Mouse (Mus musculus) ES-E14 (cell line): ENCODE measurements around the gene Atp13a1. TPM values are rescaled to one million over a fixed set of nuclear protein-coding genes. Genes with fewer than 3 reads are reported as not detected.

ENCODE experiments used
- DNase-seq: peaks from one replicate; pipeline ENCODE4 v3.0.0-alpha.2; 2013; ENCODE audit warnings: low read depth, low spot score
- H3K27ac ChIP-seq: 2 replicates; pipeline ENCODE4 v1.5.1; 2012; ENCODE audit warnings: low read depth, mild to moderate bottlenecking, low read length, moderate library complexity, mixed read lengths; ENCODE audit not compliant: poor library complexity, insufficient read depth, severe bottlenecking
- H3K36me3 ChIP-seq: 2 replicates; pipeline ENCODE4 v1.6.1; 2012; ENCODE audit warnings: mild to moderate bottlenecking, low read length, moderate library complexity, mixed read lengths; ENCODE audit not compliant: control insufficient read depth, poor library complexity, insufficient read depth, severe bottlenecking
- H3K4me1 ChIP-seq, 2 experiments: fragments of 150-350 bp in 1 of 2; sonication (generic) in 1 of 2; 2 replicates each; pipeline ENCODE4 v1.6.1; 2012; ENCODE audit warnings: low read length in 2 of 2, mild to moderate bottlenecking in 1 of 2, mixed read lengths in 1 of 2; ENCODE audit not compliant: control insufficient read depth in 2 of 2, insufficient read depth in 2 of 2, poor library complexity in 1 of 2
- H3K4me3 ChIP-seq, 2 experiments: fragments of 150-350 bp in 1 of 2; sonication (generic) in 1 of 2; 2 replicates each; pipeline ENCODE4 v1.5.1; 2012; ENCODE audit warnings: low read length in 2 of 2, low read depth in 1 of 2, mild to moderate bottlenecking in 1 of 2, mixed read lengths in 1 of 2; ENCODE audit not compliant: insufficient read depth in 1 of 2, poor library complexity in 1 of 2, severe bottlenecking in 1 of 2
- H3K9ac ChIP-seq: 2 replicates; pipeline ENCODE4 v1.6.1; 2012; ENCODE audit warnings: low read depth, mild to moderate bottlenecking, low read length, mixed read lengths; ENCODE audit not compliant: poor library complexity, insufficient read depth, severe bottlenecking
- H3K9me3 ChIP-seq: fragments of 150-350 bp; sonication (generic); 2 replicates; pipeline ENCODE4 v1.6.1; 2012; ENCODE audit warnings: low read depth, mild to moderate bottlenecking, low read length; ENCODE audit not compliant: control insufficient read depth, insufficient read depth
- CHD2 ChIP-seq: IDR thresholded peaks from 2 replicates; pipeline ENCODE4 v1.6.1; 2014; ENCODE audit warnings: mild to moderate bottlenecking, low read depth, low read length, inconsistent platforms
- HCFC1 ChIP-seq: IDR thresholded peaks from 2 replicates; pipeline ENCODE4 v1.6.1; 2012; ENCODE audit warnings: low read length, inconsistent platforms, borderline replicate concordance; ENCODE audit not compliant: insufficient read depth
- MAFK ChIP-seq: IDR thresholded peaks from 2 replicates; pipeline ENCODE4 v1.6.1; 2014; ENCODE audit warnings: mild to moderate bottlenecking, low read depth, low read length, inconsistent platforms; ENCODE audit not compliant: insufficient read depth
- ZC3H11A ChIP-seq: IDR thresholded peaks from 2 replicates; pipeline ENCODE4 v1.6.1; 2012; ENCODE audit warnings: low read depth, mild to moderate bottlenecking, inconsistent platforms, low read length, borderline replicate concordance
- ZNF384 ChIP-seq: IDR thresholded peaks from 2 replicates; pipeline ENCODE4 v1.6.1; 2012; ENCODE audit warnings: low read depth, low read length, inconsistent platforms
- in situ Hi-C, 2 experiments: fragments of 600-800 bp; cut with MboI; formaldehyde crosslinking; loops; one replicate each; pipeline ENCODE4 v1.15.1; 2025; ENCODE audit warnings: low sequenced_read_pairs in 2 of 2, inconsistent platforms in 1 of 2; ENCODE audit not compliant: unreplicated experiment in 2 of 2
- total RNA-seq: library from RNA; depleted of rRNA; stranded (reverse); fragments of 300-350 nt; gene quantifications from 2 replicates; pipeline ENCODE4 v1.2.3, GENCODE M21; 2012

Atp13a1 gene
- total RNA-seq, 1 experiment = 123 TPM

GRCm38 (mm10) chr8:69790364-69790763 lies 599 bp upstream of the Atp13a1 start:
- DNase-seq = no peak
- in situ Hi-C loops = no loop called here
- peak overlapping the region; percentile 82; the same call in 1 of the 2 replicates for H3K27ac ChIP-seq

GRCm38 (mm10) chr8:69791415-69792068 lies 579 bp downstream of the Atp13a1 start:
- in situ Hi-C loops = no loop called here
- no peak for DNase-seq
- Histone ChIP-seq H3K27ac (peak overlapping the region; percentile 82), H3K9me3 (no peaks in the 10 kb centered on the region), H3K9ac (peak overlapping the region; percentile 97), H3K36me3 (peaks cover 32% of the 10 kb centered on the region), H3K4me3 (peak overlapping the region; percentile 93 to 94), H3K4me1 (peaks cover 4% of the 10 kb centered on the region in 2 experiments; a peak in 1 of 4 replicates)
- peak; percentile 53; the same call in 1 of the 2 replicates for TF ChIP-seq ZNF384
- TF ChIP-seq HCFC1 = peak; percentile 8; the same call in 1 of the 2 replicates
- no peak for TF ChIP-seq CHD2
- TF ChIP-seq ZC3H11A = no peak

More at GRCm38 (mm10) chr8:69790364-69790763, 599 bp upstream of the Atp13a1 start:
- peak overlapping the region; percentile 57; the same call in 1 of the 2 replicates for H3K9ac ChIP-seq
- H3K4me3 ChIP-seq = peak overlapping the region; percentile 93 to 94; a peak in 3 of 4 replicates
- TF ChIP-seq ZNF384 (peak; percentile 63; the same call in 1 of the 2 replicates), ZC3H11A (no peak), MAFK (no peak), CHD2 (no peak), HCFC1 (no peak)
- peaks cover 4% of the 10 kb centered on the region in 2 experiments; a peak in 1 of 4 replicates for H3K4me1 ChIP-seq
- H3K36me3 ChIP-seq = peaks cover 22% of the 10 kb centered on the region
- H3K9me3 ChIP-seq = no peaks in the 10 kb centered on the region

- no peak for TF ChIP-seq CHD2
- no peak for TF ChIP-seq ZC3H11A
- no peak for TF ChIP-seq ZNF384
- TF ChIP-seq HCFC1 = no peak
- TF ChIP-seq MAFK = no peak
- no peak for DNase-seq
- Histone ChIP-seq H3K4me1 (peaks cover 4% of the 10 kb centered on the region in 2 experiments; a peak in 1 of 4 replicates), H3K36me3 (peaks cover 53% of the 10 kb centered on the region), H3K4me3 (no peak overlapping the region), H3K9me3 (no peaks in the 10 kb centered on the region), H3K27ac (no peak overlapping the region), H3K9ac (no peak overlapping the region)
- in situ Hi-C loops = no loop called here
Observed at GRCm38 (mm10) chr8:69793666-69794065, 2.7 kb downstream of the Atp13a1 start.

GRCm38 (mm10) chr8:69794096-69794495 lies 3.1 kb downstream of the Atp13a1 start:
- no peaks in the 10 kb centered on the region for H3K9me3 ChIP-seq
- peaks cover 57% of the 10 kb centered on the region for H3K36me3 ChIP-seq
- H3K4me1 ChIP-seq = peaks cover 4% of the 10 kb centered on the region in 2 experiments; a peak in 1 of 4 replicates
- in situ Hi-C loops = no loop called here
- no peak overlapping the region; the same call in 1 of the 2 replicates for H3K27ac ChIP-seq
- H3K9ac ChIP-seq = no peak overlapping the region
- no peak for TF ChIP-seq ZNF384
- no peak for TF ChIP-seq MAFK
- no peak for TF ChIP-seq HCFC1
- no peak for TF ChIP-seq CHD2
- no peak for TF ChIP-seq ZC3H11A
- H3K4me3 ChIP-seq = no peak overlapping the region
- DNase-seq = no peak

- no peak for DNase-seq
- Histone ChIP-seq H3K4me1 (peaks cover 1 to 4% of the 10 kb centered on the region in 2 experiments; a peak in 1 of 4 replicates), H3K36me3 (peaks cover 65% of the 10 kb centered on the region), H3K27ac (no peak overlapping the region), H3K9ac (no peak overlapping the region), H3K9me3 (no peaks in the 10 kb centered on the region), H3K4me3 (no peak overlapping the region)
- in situ Hi-C loops = no loop called here
- TF ChIP-seq MAFK = no peak
- no peak for TF ChIP-seq ZNF384
- no peak for TF ChIP-seq HCFC1
- TF ChIP-seq ZC3H11A = no peak
- TF ChIP-seq CHD2 = no peak
Observed at GRCm38 (mm10) chr8:69794901-69795300, 3.9 kb downstream of the Atp13a1 start.
